Mouse (Mus musculus): ENCODE data around the gene Pmfbp1.

DNA sequence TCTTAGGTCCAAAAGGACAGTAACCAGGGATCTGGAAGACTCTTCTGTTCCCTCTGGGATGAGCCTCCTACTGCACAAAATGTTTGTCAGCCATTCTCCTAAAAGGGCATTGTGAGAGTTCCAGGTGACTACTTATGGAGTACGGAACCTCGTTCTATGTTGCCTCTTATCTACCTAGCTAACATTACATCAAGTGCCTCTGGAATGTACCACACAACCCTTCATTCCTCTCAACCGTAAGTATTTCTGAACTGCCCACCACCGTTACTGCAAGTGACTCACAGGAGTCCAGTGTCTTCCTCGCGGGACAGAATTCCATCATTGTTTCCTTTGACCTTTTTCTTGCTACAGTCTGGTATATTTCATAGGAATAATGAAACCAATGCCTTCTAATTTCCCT lies 1.0 kb upstream of the Pmfbp1 start:
- TF ChIP-seq POLR2A (IDR thresholded peaks at IDR 0.05; ENCODE audit: insufficient read depth, low read length): no peak
- no peak for TF ChIP-seq EP300 (IDR thresholded peaks at IDR 0.05; ENCODE audit: insufficient read depth, low read depth, low read length)
